Mouse (Mus musculus) embryonic facial prominence, embryonic 14.5 days (tissue): ENCODE data around the gene Kbtbd4. TPM values are rescaled to one million over a fixed set of nuclear protein-coding genes. Genes with fewer than 3 reads are reported as not detected.

Experiments
- ATAC-seq: fragments of 200-750 bp; cut with Nextera tagmentation; 2 replicates; pipeline ENCODE4 v1.8.0; 2017; ENCODE audit warnings: low read depth, moderate number of reproducible peaks, moderate TSS enrichment
- DNase-seq: peaks from one replicate; pipeline ENCODE4 v3.0.0-alpha.2; 2015; ENCODE audit warnings: low spot score
- H3K27ac ChIP-seq: fragments of 300-500 bp; sonication (generic); replicated peaks from 2 replicates; pipeline ENCODE4 v1.5.1; 2014; ENCODE audit warnings: low read depth, mild to moderate bottlenecking, low read length, moderate library complexity
- H3K27me3 ChIP-seq: fragments of 300-500 bp; sonication (generic); replicated peaks from 2 replicates; pipeline ENCODE4 v1.6.1; 2014; ENCODE audit warnings: low read length; ENCODE audit not compliant: control insufficient read depth, insufficient read depth
- H3K36me3 ChIP-seq: fragments of 300-500 bp; sonication (generic); 2 replicates; pipeline ENCODE4 v1.6.1; 2014; ENCODE audit warnings: low read length, mixed read lengths; ENCODE audit not compliant: control insufficient read depth, insufficient read depth
- H3K4me1 ChIP-seq: fragments of 300-500 bp; sonication (generic); 2 replicates; pipeline ENCODE4 v1.6.1; 2014; ENCODE audit warnings: antibody characterized with exemption, low read length; ENCODE audit not compliant: control insufficient read depth, insufficient read depth
- H3K4me2 ChIP-seq: fragments of 300-500 bp; sonication (generic); 2 replicates; pipeline ENCODE4 v1.6.1; 2014; ENCODE audit warnings: low read depth, mild to moderate bottlenecking, low read length, moderate library complexity, mixed read lengths
- H3K4me3 ChIP-seq: fragments of 300-500 bp; sonication (generic); 2 replicates; pipeline ENCODE4 v1.5.1; 2014; ENCODE audit warnings: low read depth, mild to moderate bottlenecking, low read length
- H3K9ac ChIP-seq: fragments of 300-500 bp; sonication (generic); 2 replicates; pipeline ENCODE4 v1.6.1; 2014; ENCODE audit warnings: low read depth, mild to moderate bottlenecking, low read length, moderate library complexity, mixed read lengths
- H3K9me3 ChIP-seq: fragments of 300-500 bp; sonication (generic); 2 replicates; pipeline ENCODE4 v1.6.1; 2016; ENCODE audit warnings: low read length; ENCODE audit not compliant: control insufficient read depth
- WGBS: fragments of 180-500 bp; shearing (Covaris S2); extraction: QIAGEN DNeasy Blood & Tissue Kit; methylation state at CpG from one replicate; pipeline ENCODE4 v1.1.7; 2014; 5-methylcytosine and 5-hydroxymethylcytosine counted together
- polyA plus RNA-seq: library from polyadenylated mRNA; unstranded; fragments of >200 nt; fragmentation: Nextera tagmentation; extraction: Ambion mirVana; gene quantifications from 2 replicates; pipeline ENCODE4 v1.2.1, GENCODE M21; 2014

The Kbtbd4 gene
- polyA plus RNA-seq, 1 experiment from 2014 or later = 25.8 TPM

DNA sequence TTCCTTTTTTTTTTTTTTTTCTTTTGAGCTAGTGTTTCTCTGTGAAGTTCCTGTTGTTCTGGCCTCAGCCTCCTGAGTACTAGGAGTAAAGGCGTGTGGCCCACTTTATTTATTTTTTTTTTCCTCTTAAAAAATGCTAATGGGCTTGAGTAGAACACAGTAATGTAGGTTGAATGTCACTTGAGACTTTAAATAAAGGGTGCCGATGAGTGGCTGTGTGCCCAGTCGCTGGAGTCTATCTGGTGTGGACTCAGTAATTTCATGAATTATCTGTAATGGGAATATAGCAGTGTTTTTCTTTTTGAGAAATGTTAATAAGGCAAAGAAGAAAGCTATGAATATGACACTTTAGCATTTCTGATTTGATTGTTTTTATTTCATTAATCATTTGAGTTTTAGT, 48.9 kb downstream of the Kbtbd4 start:
- ATAC-seq (no peak), DNase-seq (no peak)
- no peak overlapping the region for H3K4me3 ChIP-seq
- H3K9ac ChIP-seq = no peak overlapping the region
- H3K4me2 ChIP-seq = no peak overlapping the region
- H3K27ac ChIP-seq = no peak overlapping the region
- H3K36me3 ChIP-seq = no peaks in the 10 kb centered on the region; the same call in 1 of the 2 replicates
- H3K27me3 ChIP-seq = no peaks in the 10 kb centered on the region
- WGBS = 64% methylated on average over 3 of the region's 3 CpGs
- no peaks in the 10 kb centered on the region for H3K9me3 ChIP-seq
- H3K4me1 ChIP-seq = no peaks in the 10 kb centered on the region

DNA sequence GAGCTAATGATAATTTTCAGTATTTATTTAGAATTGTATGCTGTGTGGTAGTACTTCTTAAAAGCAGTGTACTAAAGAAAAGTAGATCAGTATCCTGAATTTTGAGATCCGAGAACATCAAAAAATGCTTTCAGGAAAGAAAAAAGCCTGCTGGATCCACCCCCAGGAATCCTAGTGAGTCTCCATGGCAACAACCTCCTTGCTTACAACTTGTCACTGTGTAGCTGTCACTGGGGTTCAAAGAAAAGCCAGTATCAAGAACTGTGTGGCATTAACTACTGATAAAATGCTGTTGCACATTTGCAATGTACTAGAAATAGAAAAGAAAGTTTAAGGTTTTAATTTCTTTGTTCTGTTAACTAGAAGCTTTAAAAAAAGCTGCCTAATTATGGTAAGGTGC, 51.5 kb downstream of the Kbtbd4 start:
- Histone ChIP-seq H3K9ac (no peak overlapping the region), H3K4me1 (no peaks in the 10 kb centered on the region), H3K9me3 (no peaks in the 10 kb centered on the region), H3K27ac (no peak overlapping the region), H3K4me3 (no peak overlapping the region), H3K27me3 (no peaks in the 10 kb centered on the region), H3K4me2 (no peak overlapping the region), H3K36me3 (no peaks in the 10 kb centered on the region)
- no peak for DNase-seq
- no peak for ATAC-seq
- 46% methylated on average over 1 of the region's 1 CpGs for WGBS

DNA sequence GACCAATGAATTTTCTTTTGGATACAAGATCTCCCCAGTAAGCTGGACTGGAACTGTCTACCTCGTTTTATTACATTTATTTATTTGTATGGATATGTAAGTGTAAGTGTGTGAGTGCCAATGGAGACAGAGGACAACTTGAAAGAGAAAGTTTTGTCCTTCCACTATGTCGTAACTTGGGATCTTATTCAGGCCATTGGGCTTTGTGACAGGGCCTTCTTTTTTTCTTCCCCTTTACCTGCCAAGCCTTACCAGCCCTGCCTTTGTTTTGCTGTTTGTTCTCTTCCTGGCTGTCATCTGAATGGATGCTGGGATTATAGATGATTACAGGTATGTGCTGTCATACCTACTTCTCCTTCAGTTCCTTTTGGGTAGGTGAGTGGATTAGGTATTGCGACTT, 54.3 kb downstream of the Kbtbd4 start:
- ATAC-seq (no peak), DNase-seq (no peak)
- Histone ChIP-seq H3K27me3 (no peaks in the 10 kb centered on the region), H3K27ac (no peak overlapping the region), H3K4me3 (no peak overlapping the region), H3K9me3 (no peaks in the 10 kb centered on the region), H3K36me3 (no peaks in the 10 kb centered on the region), H3K4me2 (no peak overlapping the region), H3K9ac (no peak overlapping the region), H3K4me1 (no peaks in the 10 kb centered on the region)
- 85% methylated on average over 3 of the region's 3 CpGs for WGBS

DNA sequence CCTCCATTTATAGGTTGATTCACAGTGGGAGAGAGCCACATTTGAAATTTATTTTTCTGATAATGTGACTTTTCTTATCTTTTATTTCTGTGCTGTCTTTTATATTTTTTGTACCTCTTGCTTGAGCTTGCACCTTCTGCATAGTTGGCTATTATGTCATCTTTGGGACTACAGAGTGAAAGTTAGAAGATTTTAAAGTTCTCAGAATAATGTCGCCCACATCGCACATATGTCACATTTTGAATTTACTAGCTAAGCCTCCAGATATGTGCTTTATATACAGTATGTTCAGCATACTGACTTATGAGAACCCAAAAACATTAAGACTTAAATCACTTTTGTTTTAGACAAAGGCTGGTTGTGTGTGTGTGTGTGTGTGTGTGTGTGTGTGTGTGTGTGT, 55.5 kb downstream of the Kbtbd4 start:
- H3K36me3 ChIP-seq = no peaks in the 10 kb centered on the region
- no peak overlapping the region for H3K4me3 ChIP-seq
- no peaks in the 10 kb centered on the region for H3K4me1 ChIP-seq
- 93% methylated on average over 2 of the region's 2 CpGs for WGBS
- no peak overlapping the region for H3K4me2 ChIP-seq
- H3K9me3 ChIP-seq = no peaks in the 10 kb centered on the region
- H3K27me3 ChIP-seq = no peaks in the 10 kb centered on the region
- ATAC-seq (no peak), DNase-seq (no peak)
- no peak overlapping the region for H3K9ac ChIP-seq
- no peak overlapping the region for H3K27ac ChIP-seq

Other genes starting within 250 kb of the Kbtbd4 start
- gene Nup160, start 227.5 kb upstream of the Kbtbd4 start, polyA plus RNA-seq = 41.1 and 45.6 TPM in 2 replicates
- 60.9 and 71.9 TPM in 2 replicates for gene Fnbp4, start 159.4 kb upstream of the Kbtbd4 start, polyA plus RNA-seq
- gene Agbl2, start 122.0 kb upstream of the Kbtbd4 start, polyA plus RNA-seq = 1.7 and 2.8 TPM in 2 replicates
- gene Mtch2, start 57.6 kb upstream of the Kbtbd4 start, polyA plus RNA-seq = 207 and 210 TPM in 2 replicates
- gene C1qtnf4, start 18.9 kb upstream of the Kbtbd4 start, polyA plus RNA-seq = 19.9 and 22.8 TPM in 2 replicates
- gene Ndufs3, start 87 bp downstream of the Kbtbd4 start, polyA plus RNA-seq = 203 and 206 TPM in 2 replicates
- gene Celf1, start 35.6 kb downstream of the Kbtbd4 start, polyA plus RNA-seq = 48.5 and 53.8 TPM in 2 replicates
- gene Rapsn, start 130.9 kb downstream of the Kbtbd4 start, polyA plus RNA-seq = 35.4 and 40.5 TPM in 2 replicates
- 309 and 320 TPM in 2 replicates for gene Psmc3, start 149.3 kb downstream of the Kbtbd4 start, polyA plus RNA-seq
- gene Slc39a13, start 165.7 kb downstream of the Kbtbd4 start, polyA plus RNA-seq = 62.1 and 64.8 TPM in 2 replicates
- 10.2 and 10.6 TPM in 2 replicates for gene Spi1, start 177.7 kb downstream of the Kbtbd4 start, polyA plus RNA-seq
- 0.30 and 0.79 TPM in 2 replicates for gene Mybpc3, start 213.4 kb downstream of the Kbtbd4 start, polyA plus RNA-seq